Mouse (Mus musculus): ENCODE results near the gene Galp.
"Not testable (repeated sequence)": the region's sequence is repeated elsewhere in the genome, so short reads cannot be mapped to it uniquely, and the experiment has no call there.

The Galp gene

GRCm38 (mm10) chr7:6257386-6257785 is 60.5 kb downstream of the Galp start:
- DNase-seq (ENCODE audit: low spot score in 2 of 2), result no peak

GRCm38 (mm10) chr7:6258232-6259220 is 61.6 kb downstream of the Galp start:
- no peak for DNase-seq (ENCODE audit: low spot score in 2 of 2)

- DNase-seq (ENCODE audit: low spot score in 2 of 2), result not testable (repeated sequence)
Measured at GRCm38 (mm10) chr7:6260004-6260403, 63.1 kb downstream of the Galp start.

- no peak for DNase-seq (ENCODE audit: low spot score in 2 of 2)
Measured at GRCm38 (mm10) chr7:6262120-6262519, 65.2 kb downstream of the Galp start.

GRCm38 (mm10) chr7:6262984-6263383 is 66.1 kb downstream of the Galp start:
- DNase-seq (ENCODE audit: low spot score in 2 of 2), result no peak

GRCm38 (mm10) chr7:6265695-6266094 is 68.8 kb downstream of the Galp start:
- DNase-seq (ENCODE audit: low spot score in 2 of 2), result no peak

All from right cerebral cortex, postnatal 36 days (tissue).